Mouse (Mus musculus): ENCODE results near the gene Iffo2. TPM values are rescaled to one million over a fixed set of nuclear protein-coding genes. Genes with fewer than 3 reads are reported as not detected.

The Iffo2 gene
- total RNA-seq, 1 experiment from 2014 or later: 3.7 TPM

Other genes starting within 250 kb of the Iffo2 start
- 13.1 and 16.8 TPM in 2 replicates for gene Pqlc2, start 219.8 kb upstream of the Iffo2 start, total RNA-seq (2017)
- 7.0 and 7.1 TPM in 2 replicates for gene Akr7a5, start 219.8 kb upstream of the Iffo2 start, total RNA-seq (2017)
- 23.4 and 25.8 TPM in 2 replicates for gene Mrto4, start 178.0 kb upstream of the Iffo2 start, total RNA-seq (2017)
- gene Emc1, start 178.0 kb upstream of the Iffo2 start, total RNA-seq (2017): 21.0 and 34.7 TPM in 2 replicates
- gene Ubr4, start 177.9 kb upstream of the Iffo2 start, total RNA-seq (2017): 114 and 118 TPM in 2 replicates
- 0.49 TPM in 1 of 2 replicates, not detected in the other for gene Gm21969, start 72.6 kb downstream of the Iffo2 start, total RNA-seq (2017)
- 11.3 and 12.6 TPM in 2 replicates for gene Aldh4a1, start 92.3 kb downstream of the Iffo2 start, total RNA-seq (2017)
- gene Tas1r2, start 123.0 kb downstream of the Iffo2 start, total RNA-seq (2017): 0.12 TPM in 1 of 2 replicates, not detected in the other

Data from neutrophil, adult 5-6 weeks (primary cell).